Mouse (Mus musculus): ENCODE data around the gene 1810037I17Rik.
"Not testable (repeated sequence)": the region's sequence is repeated elsewhere in the genome, so short reads cannot be mapped to it uniquely, and the experiment has no call there.

The 1810037I17Rik gene

GRCm38 (mm10) chr3:122932466-122932865, 8.5 kb downstream of the 1810037I17Rik start:
- DNase-seq (ENCODE audit: low read depth, low spot score) = peak; percentile 35

GRCm38 (mm10) chr3:122937176-122937575, 13.2 kb downstream of the 1810037I17Rik start:
- DNase-seq (ENCODE audit: low read depth, low spot score) = not testable (repeated sequence)

- DNase-seq (ENCODE audit: low read depth, low spot score) = peak; percentile 48
These were observed 15.2 kb downstream of the 1810037I17Rik start for GRCm38 (mm10) chr3:122939215-122939614.

- DNase-seq (ENCODE audit: low read depth, low spot score) = no peak
These were observed 19.4 kb downstream of the 1810037I17Rik start for GRCm38 (mm10) chr3:122943387-122943890.

GRCm38 (mm10) chr3:122950129-122950528, 26.1 kb downstream of the 1810037I17Rik start:
- no peak for DNase-seq (ENCODE audit: low read depth, low spot score)

- DNase-seq (ENCODE audit: low read depth, low spot score) = no peak
These were observed 40.3 kb downstream of the 1810037I17Rik start for GRCm38 (mm10) chr3:122964301-122964700.

- DNase-seq (ENCODE audit: low read depth, low spot score) = no peak
These were observed 44.4 kb downstream of the 1810037I17Rik start for GRCm38 (mm10) chr3:122968391-122968790.

- DNase-seq (ENCODE audit: low read depth, low spot score) = no peak
These were observed 48.3 kb downstream of the 1810037I17Rik start for GRCm38 (mm10) chr3:122972126-122972822.

GRCm38 (mm10) chr3:122974833-122975232, 50.8 kb downstream of the 1810037I17Rik start:
- no peak for DNase-seq (ENCODE audit: low read depth, low spot score)

- DNase-seq (ENCODE audit: low read depth, low spot score) = no peak
These were observed 51.4 kb downstream of the 1810037I17Rik start for GRCm38 (mm10) chr3:122975363-122975762.

Data from A20 (cell line).